Mouse (Mus musculus): ENCODE measurements around the gene Ppm1n.

DNA sequence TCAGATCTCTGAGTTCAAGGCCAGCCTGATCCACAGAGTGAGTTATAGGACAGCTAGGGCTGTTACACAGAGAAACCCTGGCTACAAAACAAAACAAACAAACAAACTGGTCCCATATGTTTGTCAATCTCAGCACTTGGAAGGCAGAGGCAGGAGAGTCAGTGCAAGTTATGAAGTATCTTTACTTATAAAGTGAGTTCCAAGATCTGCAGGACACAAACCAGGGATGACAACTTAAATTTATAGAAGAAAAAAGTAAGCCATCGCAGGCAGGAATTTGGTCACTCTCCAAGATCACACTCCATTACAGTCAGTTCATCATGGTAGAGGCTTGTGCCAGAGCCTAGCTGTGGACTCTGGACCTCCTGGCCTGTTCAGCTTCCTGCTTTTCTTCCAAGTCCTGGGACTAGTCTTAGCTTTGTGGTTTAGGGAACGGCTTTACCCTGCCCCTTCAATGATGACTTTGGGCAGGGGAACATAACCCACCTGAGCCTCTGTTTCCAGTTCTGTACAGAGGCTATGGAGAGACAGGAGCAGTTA lies 49.8 kb downstream of the Ppm1n start:
- no peak for TF ChIP-seq CTCF (conservative IDR thresholded peaks at IDR 0.05; ENCODE audit: low read length)
- TF ChIP-seq POU5F1 (IDR thresholded peaks at IDR 0.05; ENCODE audit: borderline replicate concordance, low read length): no peak
- no peak for TF ChIP-seq NANOG (IDR thresholded peaks at IDR 0.05; ENCODE audit: borderline replicate concordance, low read length)

All from E14TG2a.4 (cell line).